Mouse (Mus musculus) cerebellum, adult 2 months (tissue): ENCODE data around the gene Clec4a3. TPM values are rescaled to one million over a fixed set of nuclear protein-coding genes. Genes with fewer than 3 reads are reported as not detected.

Experiments
- DNase-seq, 2 experiments: peaks; one replicate each; pipeline ENCODE4 v3.0.0; 2021
- H3K27ac ChIP-seq: fragments of 200-500 bp; 2 replicates; pipeline ENCODE4 v1.5.1; 2012; ENCODE audit warnings: low read length, control low read depth, inconsistent platforms; ENCODE audit not compliant: insufficient read depth
- H3K27me3 ChIP-seq: fragments of 200-500 bp; 2 replicates; pipeline ENCODE4 v1.6.1; 2012; ENCODE audit warnings: inconsistent platforms, mild to moderate bottlenecking, low read length, moderate library complexity; ENCODE audit not compliant: control insufficient read depth, insufficient read depth
- H3K4me1 ChIP-seq: fragments of 200-500 bp; 2 replicates; pipeline ENCODE4 v1.6.1; 2011; ENCODE audit warnings: low read length; ENCODE audit not compliant: control insufficient read depth, insufficient read depth
- H3K4me3 ChIP-seq: fragments of 200-500 bp; replicated peaks from 2 replicates; pipeline ENCODE3; 2011; ENCODE audit warnings: mild to moderate bottlenecking, low read depth, low read length, control low read depth; ENCODE audit not compliant: insufficient read depth
- CTCF ChIP-seq: fragments of 200-500 bp; IDR thresholded peaks from 2 replicates; pipeline ENCODE4 v1.5.1; 2011; ENCODE audit warnings: low read depth, mild to moderate bottlenecking, control low read depth, low read length, moderate library complexity, borderline replicate concordance; ENCODE audit not compliant: insufficient read depth
- POLR2A ChIP-seq: fragments of 200-500 bp; IDR thresholded peaks from 2 replicates; pipeline ENCODE4 v1.6.1; 2011; ENCODE audit warnings: low read length, control low read depth, borderline replicate concordance; ENCODE audit not compliant: insufficient read depth
- WGBS: fragments of 180-500 bp; shearing (Covaris S2); methylation state at CpG from one replicate; pipeline ENCODE4 v1.1.7; 2018; 5-methylcytosine and 5-hydroxymethylcytosine counted together
- polyA plus RNA-seq: library from polyadenylated mRNA; depleted of rRNA; stranded (reverse); fragments of >200 nt; gene quantifications from 2 replicates; pipeline ENCODE4 v1.2.3, GENCODE M21; 2012; rRNA removed

Clec4a3 gene
- polyA plus RNA-seq, 1 experiment, result 0.11 TPM

GRCm38 (mm10) chr6:123005591-123005990 lies 53.3 kb downstream of the Clec4a3 start:
- WGBS, result 50% methylated on average over 1 of the region's 1 CpGs
- no peak for TF ChIP-seq POLR2A
- no peak for TF ChIP-seq CTCF
- Histone ChIP-seq H3K27me3 (no peaks in the 10 kb centered on the region), H3K4me1 (no peaks in the 10 kb centered on the region), H3K27ac (no peak overlapping the region), H3K4me3 (no peak overlapping the region)
- DNase-seq, result no peak

Other genes with a start within 250 kb of the Clec4a3 start
- 0.07 and 0.13 TPM in 2 replicates for gene Nanog, start 245.0 kb upstream of the Clec4a3 start, polyA plus RNA-seq
- gene Slc2a3, start 150.9 kb upstream of the Clec4a3 start, polyA plus RNA-seq, result 102 and 112 TPM in 2 replicates
- 17.7 and 18.2 TPM in 2 replicates for gene Foxj2, start 132.6 kb upstream of the Clec4a3 start, polyA plus RNA-seq
- 0.38 and 0.44 TPM in 2 replicates for gene C3ar1, start 96.4 kb upstream of the Clec4a3 start, polyA plus RNA-seq
- gene Necap1, start 78.0 kb upstream of the Clec4a3 start, polyA plus RNA-seq, result 174 and 176 TPM in 2 replicates
- gene Clec4a1, start 30.7 kb upstream of the Clec4a3 start, polyA plus RNA-seq, result 0.13 and 0.16 TPM in 2 replicates
- gene Clec4a4, start 37.9 kb downstream of the Clec4a3 start, polyA plus RNA-seq, result not detected in 2 replicates
- gene Clec4b1, start 97.4 kb downstream of the Clec4a3 start, polyA plus RNA-seq, result not detected in 2 replicates
- 0.32 and 0.44 TPM in 2 replicates for gene Clec4a2, start 153.9 kb downstream of the Clec4a3 start, polyA plus RNA-seq
- not detected in 2 replicates for gene Clec4b2, start 220.4 kb downstream of the Clec4a3 start, polyA plus RNA-seq